Mouse (Mus musculus) liver, adult (tissue): ENCODE measurements around the gene Slc29a2.

ENCODE experiments used
- GATA4 ChIP-seq: IDR thresholded peaks from 2 replicates; pipeline ENCODE4 v1.6.1; 2014; ENCODE audit warnings: mild to moderate bottlenecking, low read length; ENCODE audit not compliant: insufficient replicate concordance

The Slc29a2 gene

DNA sequence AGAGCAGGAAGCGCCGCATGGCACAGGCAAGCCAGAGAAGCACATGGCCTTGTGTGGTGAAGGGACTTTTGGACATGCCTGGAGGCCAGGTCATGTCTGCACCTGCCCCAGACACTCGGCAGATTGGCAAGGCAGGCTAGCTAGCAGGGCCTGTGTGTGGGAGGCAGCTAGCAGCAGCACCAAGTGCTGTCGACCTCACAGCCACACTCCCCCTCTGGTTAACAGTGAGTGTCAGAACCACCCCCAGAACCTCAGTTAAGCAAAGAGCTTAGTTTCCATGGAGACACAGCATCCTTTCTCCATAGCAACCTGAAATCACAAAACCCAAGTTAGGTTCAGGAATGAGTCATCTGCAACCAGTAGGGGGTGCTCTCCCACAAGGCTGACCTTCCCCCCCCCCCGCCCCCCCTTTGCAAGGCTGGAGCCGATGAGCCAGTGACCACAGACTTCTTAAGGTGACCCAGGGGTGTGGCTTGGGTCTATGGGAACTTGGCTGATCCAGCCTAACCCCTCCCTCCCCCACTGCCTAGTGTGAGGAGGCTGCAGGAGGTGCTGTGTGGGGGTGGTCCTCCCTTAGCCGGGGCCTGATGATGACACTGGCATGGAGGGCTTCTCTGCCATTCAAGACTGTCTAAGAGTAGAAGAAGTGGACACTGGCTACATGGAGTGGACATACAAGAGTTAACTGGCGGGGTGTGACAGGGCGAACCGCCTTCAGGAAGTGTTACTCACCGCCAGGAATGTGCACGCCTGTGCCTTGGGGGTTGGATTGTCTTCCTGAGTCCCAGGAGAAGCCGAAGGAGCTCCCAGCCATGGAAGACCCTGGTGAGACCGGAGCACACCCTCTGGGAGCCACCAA is 26.6 kb downstream of the Slc29a2 start, which contains the start of gene Rin1:
Gene Rin1 (plus strand): TSS at position 435 of the 859 bp plus-strand sequence.
- TF ChIP-seq GATA4, result no peak

DNA sequence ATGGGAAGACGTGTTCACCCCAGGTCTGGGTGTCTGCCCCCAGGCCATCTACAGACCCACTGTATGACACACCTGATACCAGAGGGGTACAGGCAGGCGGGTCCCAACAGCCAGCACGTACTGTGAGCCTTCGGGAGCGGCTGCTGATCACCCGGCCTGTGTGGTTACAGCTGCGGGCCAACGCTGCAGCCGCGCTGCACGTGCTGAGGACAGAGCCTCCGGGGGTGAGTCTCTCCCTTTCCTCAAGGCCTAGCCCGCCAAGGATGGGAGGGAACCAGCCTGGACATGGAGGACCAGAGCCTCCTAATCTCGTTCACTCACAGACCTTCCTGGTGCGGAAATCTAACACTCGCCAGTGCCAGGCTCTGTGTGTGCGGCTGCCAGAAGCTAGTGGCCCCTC is 27.4 kb downstream of the Slc29a2 start:
- TF ChIP-seq GATA4, result no peak

DNA sequence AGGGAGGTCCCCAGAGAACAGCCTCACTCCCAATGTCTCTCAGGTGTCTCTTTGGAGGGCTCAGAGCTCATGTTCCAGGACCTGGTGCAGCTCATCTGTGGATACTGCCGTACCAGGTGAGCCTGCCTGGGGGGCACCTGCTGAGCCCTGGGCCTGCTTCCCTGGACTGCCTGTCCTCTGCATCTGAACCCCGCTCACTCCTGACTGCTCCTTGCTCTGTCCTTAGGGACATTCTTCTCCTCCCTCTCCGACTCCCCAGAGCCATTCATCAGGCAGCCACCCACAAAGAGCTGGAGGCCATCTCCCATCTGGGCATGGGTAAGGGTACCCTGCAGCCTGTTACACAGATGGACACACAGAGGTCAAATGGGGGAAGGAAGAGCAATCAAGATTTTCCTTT is 27.9 kb downstream of the Slc29a2 start:
- TF ChIP-seq GATA4, result no peak

DNA sequence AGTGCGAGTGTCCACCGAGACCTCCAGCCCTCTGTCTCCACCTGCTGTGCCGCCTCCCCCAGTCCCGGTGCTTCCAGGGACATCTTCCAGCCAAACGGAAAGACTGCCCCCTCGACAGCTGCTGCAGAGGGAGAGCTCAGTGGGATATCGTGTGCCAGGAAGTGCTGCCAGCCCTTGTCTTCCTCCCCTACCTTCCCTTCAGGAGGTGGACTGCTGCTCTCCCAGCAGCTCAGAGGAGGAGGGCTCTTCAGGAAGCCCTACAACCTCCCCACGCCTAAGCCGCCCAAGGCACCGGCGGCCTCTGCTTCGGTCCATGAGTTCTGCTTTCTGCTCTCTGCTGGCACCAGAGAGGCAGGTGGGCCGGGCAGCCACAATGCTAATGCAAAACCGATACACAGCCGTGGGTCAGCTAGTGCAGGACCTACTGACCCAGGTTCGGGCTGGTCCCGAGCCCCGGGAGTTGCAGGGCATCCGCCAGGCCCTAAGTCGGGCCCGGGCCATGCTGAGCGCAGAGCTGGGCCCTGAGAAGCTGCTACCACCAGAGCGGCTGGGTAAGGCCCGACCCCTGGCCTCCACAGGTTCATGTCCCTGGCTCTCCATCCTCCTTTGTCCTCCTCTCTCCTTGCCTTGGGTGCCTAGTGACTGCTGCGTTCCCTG is 28.6 kb downstream of the Slc29a2 start:
- no peak for TF ChIP-seq GATA4

DNA sequence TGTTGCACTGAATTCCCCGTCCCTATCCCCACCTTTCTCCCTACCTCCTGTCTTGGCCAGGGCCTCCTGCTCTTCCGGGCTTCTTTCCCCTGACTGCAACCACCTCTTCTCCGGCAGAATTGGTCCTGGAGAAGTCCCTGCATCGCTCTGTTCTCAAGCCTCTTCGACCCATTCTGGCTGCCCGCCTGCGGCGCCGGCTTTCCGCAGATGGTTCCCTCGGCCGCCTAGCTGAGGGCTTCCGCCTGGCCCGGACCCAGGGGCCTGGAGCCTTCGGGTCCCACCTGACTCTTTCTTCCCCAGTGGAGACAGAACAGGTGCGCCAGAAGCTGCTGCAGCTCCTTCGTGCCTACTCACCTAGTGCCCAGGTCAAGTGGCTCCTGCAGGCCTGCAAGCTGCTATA is 29.2 kb downstream of the Slc29a2 start:
- TF ChIP-seq GATA4, result no peak

DNA sequence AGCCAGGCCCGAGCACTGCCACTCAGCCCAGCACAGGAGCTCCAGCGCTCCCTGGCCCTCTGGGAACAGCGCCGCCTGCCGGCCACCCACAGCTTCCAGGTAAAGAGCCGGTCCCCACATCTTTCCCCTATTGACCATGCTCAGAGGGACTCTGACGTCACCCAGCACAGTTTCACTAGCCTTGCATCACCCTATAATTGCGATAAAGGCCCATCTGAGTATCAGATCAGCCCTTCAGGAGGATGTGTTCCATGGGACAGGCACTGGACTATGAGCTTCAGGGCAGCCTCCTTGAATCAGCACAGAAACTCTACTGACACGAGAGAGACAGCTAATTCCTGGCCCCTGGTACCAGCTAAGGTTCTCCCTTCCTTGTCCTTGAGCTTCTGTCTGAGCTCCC is 30.2 kb downstream of the Slc29a2 start:
- no peak for TF ChIP-seq GATA4

DNA sequence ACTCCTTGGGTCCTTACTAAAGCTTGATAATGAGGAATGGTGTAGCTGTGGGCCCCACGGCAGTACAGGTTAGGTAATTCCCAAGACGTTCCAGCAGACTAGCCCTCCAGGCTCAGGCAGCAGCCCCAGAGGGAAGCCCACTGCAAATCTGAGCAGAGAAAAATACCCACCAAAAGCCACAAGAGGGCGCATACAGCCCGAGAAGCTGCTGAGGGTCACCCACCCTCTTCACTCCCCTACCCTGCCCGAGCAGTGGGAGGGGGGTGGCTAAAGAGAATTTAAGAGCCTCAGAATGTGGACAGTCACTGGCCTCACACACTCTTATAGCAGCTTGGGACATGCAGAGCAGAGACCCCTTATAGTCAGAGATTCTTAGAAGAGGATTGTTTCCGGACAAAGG is 32.6 kb downstream of the Slc29a2 start:
- TF ChIP-seq GATA4, result no peak

DNA sequence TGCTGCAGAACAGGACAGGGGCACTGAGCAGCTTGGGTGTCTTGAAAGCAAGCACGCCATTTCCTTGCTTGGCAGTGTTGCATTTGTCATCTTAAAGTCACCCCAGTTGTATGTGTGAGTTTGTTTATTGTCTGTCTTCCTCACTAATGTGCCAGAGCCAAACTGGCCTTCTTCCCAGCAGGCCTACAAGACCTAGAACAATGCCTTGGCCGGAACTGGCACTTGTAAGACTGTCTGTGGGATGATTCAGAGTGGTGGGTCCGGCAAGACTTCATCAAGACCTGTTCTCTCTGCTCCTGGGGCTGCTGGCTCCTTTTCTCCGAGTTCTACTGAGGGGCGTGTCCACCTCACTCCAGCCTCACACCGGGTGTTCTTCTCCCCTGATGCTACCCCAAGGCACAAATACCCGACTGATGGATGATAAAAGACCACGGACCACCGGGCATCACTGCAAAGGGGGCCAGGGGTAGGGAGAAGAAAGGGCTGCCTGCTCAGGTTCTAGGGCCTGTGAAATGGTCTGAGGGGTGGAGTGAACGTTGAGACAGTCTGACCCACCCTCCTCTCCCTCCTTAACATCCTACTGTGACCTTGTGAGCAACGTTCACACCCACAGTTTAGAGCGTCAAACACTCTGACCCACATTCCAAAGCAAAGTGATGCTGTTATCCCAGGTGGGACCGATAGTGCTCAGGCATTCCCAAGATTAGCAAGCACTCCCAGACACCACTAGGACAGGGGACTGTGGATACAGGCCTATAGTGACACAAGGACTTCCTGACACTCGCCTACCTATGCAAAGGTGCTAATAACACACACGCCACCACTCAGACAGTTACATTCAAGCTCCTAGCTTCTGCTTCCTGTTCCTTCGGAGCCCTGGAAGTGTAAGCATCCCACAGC is 34.5 kb downstream of the Slc29a2 start:
- TF ChIP-seq GATA4, result no peak

DNA sequence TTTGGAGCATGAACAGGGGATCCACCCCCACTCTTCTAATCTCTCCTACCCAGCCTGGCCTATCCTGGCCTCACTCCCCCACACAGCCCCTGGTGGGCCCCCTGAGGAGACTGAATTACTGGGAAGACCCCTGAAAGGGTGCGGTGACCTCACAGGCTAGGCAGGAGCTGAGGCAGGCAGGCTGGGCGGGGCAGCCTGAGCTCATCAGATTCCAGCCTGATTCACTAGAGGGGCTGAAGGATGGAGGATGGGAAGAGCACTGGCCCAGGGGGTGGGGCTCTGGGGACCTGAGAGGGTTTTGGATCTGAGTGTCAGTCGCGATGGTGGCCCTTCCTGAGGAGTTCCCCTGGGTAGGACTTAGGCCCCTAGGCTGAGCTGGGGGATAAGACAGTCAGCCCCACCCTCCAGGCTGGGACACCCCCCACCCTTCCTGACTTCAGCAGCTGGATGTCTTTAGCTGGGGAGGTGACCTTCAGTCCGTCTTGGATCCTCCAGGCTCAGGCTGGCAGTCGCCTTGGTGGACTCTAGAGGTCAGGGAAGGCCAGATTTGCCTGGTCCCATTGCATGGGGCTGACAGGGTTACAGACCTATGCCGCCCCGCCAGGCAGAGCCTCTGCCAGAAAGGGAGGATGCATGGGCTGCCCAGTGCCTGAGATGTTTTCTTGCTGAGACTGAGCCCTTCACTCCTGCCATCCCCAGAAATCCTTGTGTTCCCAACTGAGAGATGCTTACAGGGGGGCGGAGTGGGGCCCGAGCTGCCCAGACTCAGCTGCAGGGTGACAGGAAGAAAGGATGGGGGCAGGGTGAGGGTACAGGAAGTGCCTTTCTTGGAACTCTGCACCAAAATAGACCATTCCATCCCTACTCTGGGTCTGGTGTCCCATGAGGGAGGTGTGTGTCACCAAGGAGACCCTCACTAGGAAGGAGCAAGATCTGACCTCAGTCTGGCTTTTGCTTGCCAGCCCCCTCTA is 35.4 kb downstream of the Slc29a2 start:
- TF ChIP-seq GATA4, result no peak

DNA sequence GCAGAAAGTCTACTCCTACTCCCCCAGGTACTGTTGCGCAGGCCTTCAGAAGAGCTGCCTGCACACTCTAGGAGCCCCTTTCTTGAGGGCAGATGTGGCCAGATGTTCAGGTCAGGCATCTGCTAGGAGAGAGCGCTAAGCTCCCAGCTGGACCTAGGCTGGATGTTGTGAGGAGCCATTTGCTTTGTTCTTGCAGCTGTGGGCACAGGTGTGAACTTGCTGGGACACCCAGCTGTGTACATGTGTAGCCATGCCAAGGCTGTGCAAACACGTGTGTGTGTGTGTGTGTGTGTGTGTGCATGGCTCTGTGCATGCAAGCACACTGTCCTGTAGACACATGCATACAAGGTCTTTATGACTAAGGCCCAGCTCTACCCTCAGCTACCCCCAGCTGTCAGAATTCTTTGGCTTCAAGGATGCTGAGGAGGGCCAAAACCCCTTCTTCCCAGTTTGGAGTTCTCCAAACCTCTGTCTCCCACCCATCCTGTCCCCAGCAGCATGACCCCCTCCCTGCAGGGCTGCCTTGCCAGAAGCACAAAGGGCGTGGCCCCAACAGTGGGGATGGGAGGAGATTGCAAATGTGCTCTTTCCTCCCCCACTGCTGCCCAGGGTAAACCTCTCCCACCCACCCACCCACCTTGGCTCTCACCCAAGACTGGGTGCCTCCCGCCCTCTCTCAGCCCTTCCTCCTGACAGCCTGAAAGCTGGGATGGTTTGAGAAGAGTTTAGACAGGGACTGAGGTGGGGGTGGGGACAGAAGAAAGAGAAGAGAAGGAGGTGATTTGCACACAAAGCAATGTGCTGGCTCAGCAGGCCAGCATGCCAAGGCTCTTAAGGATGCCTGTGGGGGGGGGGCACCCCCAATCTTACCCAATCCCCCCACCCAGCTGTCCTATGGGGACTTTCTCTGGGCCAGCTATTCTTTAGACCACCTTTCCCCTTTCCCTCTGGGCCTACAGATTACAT is 37.0 kb downstream of the Slc29a2 start:
- TF ChIP-seq GATA4, result no peak

DNA sequence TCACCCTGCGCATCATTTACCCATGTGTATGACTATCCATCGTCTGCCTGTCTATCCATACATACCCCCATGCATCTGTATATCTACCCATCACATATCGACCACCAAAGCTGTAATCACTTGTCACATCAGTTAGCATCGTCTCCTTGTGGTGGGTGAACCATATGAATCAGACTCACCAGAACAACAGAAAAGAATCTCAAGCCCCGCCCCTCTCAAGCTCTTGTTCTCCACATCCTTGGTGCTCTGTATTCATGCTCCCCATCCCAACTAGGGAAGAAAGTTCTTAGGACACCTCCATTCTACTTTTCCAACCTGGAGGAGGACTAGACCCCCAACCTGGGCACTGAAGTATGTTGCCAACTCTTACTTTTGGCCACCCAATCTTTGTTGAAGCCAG is 38.4 kb downstream of the Slc29a2 start:
- TF ChIP-seq GATA4, result no peak

DNA sequence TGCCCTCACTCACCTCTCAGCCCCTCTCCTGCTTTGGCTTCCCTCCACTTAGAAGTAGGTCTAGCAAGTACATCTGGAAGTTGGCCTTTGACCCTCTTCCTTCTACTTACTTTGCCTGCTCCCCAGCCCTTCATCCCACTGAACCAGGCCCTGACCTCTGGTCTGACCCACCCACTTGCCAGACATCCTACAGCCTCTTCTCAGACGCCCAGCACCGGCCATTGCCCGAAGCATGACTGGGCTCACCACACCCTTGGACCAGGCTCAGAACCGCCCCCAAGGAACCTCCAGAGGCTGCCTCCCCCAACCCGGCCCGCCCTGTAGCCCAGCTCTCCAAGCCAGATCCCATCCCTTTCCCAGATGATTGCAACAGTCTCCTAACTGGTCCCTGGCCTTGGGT is 38.8 kb downstream of the Slc29a2 start:
- TF ChIP-seq GATA4, result no peak

DNA sequence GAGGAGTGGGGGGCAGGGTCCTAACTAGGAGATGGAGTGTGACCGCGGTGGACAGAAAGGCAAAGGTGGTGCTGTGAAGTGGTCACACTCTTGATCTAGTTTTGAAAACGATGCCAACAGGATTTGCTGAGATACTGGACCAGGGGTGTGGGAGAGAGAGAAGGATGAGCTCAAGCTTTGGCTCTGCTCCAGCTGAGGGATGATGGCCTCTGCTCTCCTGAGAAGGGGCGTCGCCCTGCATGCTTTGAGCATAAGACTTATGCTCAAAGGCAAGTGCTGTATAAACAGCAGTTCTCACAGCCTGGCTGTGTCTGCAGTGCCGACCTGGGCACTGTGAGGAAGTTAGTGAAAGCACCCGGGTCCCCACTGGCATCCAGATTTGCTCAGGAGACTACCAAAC is 41.4 kb downstream of the Slc29a2 start:
- no peak for TF ChIP-seq GATA4
